Mouse (Mus musculus): ENCODE measurements around the gene Ccnh. TPM values are rescaled to one million over a fixed set of nuclear protein-coding genes. Genes with fewer than 3 reads are reported as not detected.
"Not testable (repeated sequence)": the region's sequence is repeated elsewhere in the genome, so short reads cannot be mapped to it uniquely, and the experiment has no call there.

Gene Ccnh
- total RNA-seq (2021), result 10 to 100 TPM; 25.3 to 28.0 TPM
- long read RNA-seq, experiment 1, transcript Ccnh-201 (9 exons, 2,045 nt), result major isoform, 56 of 58 reads
- long read RNA-seq, experiment 1, partial matches to known transcripts, result 0 of 58 reads
- long read RNA-seq, experiment 1, other reads (novel, unspliced or antisense), result 1 of 58 reads
- long read RNA-seq, experiment 2, transcript Ccnh-201 (9 exons, 2,045 nt), result major isoform, 40 of 49 reads
- long read RNA-seq, experiment 2, partial matches to known transcripts, result 1 of 49 reads
- long read RNA-seq, experiment 2, other reads (novel, unspliced or antisense), result 5 of 49 reads

- peak; percentile 91 to 96 for DNase-seq
- intact Hi-C loops (cut with DNase I), result loop anchor here (5.0 kb wide), 1 partner anchor 98 kb away; the partner anchor contains the start of gene Rasa1
Observed at GRCm38 (mm10) chr13:85188903-85189643, at the start of gene Ccnh. Ccnh (plus strand) TSS chr13:85189408.

- intact Hi-C loops (cut with DNase I); DNase-seq: not testable (repeated sequence)
Observed at GRCm38 (mm10) chr13:85143361-85143760, 45.8 kb upstream of the Ccnh start.

DNA sequence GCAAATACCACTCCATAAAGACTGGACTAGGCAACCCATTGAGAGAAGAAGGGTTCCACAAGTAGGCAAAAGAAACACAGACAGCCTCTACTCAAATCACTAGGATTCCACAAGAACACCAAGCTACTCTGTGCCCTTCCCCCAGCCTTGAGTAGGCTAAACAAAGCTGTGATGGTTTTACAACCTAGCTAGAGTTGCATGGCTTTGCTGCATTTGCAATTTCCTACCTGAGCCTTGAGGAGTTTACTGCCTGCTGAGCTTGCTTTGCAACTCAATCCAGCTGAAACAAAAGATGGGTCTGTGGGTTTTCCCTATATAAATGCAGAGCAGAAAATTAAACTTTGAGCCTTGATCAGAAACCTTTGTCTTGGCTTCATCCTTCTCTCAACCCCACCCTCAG, 42.7 kb upstream of the Ccnh start:
- intact Hi-C loops (cut with DNase I), result no loop called here
- no peak for DNase-seq

GRCm38 (mm10) chr13:85154746-85155145, 34.5 kb upstream of the Ccnh start:
- intact Hi-C loops (cut with DNase I), result no loop called here
- no peak for DNase-seq

DNA sequence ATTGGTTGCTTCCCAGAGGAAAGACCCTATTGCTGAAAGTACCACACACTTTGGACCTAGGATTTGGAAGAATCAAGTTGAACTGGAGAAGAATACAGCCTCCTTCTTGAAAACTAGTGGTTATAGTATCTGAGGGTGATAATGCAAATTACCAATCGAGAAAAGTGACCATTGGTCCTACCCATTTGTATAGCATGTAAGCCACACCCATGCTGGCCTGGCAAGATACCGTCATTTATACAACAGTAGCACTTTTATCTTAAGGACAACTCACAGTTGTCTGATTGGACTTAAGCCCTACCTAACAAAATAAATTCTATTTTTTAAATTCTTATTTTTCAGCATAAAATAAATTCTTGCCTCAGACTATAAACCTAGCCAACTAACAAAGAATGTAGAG, 29.2 kb upstream of the Ccnh start:
- intact Hi-C loops (cut with DNase I), result no loop called here
- no peak for DNase-seq

DNA sequence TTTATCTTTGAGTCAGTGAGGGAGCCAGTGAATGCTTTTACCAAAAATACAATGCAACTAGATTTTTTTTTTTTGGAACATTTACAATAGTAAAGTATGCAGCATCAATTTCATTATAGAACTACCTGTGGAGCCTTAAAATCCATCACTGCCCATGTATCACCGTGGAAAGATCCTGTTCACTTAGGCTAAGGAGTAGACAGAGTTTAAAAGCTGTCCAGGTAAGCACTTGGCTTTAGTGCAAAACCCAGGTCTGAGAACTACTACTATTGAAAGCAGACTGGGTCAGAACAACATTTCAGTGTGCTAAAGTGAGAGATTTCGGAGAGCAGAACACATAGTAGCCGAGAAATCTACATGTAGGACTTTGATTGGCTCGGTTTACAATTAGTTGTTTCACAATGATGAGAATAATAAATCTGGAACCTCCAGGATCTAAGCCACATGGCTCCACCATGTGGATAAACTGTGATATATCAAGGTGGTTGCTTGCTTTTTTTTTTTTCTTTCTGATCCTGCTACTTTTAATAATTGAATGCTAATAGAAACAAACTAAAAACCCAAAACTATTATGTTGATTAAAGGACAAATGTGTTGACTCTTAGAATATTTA, 24.6 kb upstream of the Ccnh start:
- intact Hi-C loops (cut with DNase I), result loop anchor here (5.0 kb wide), 1 partner anchor 1452 kb away; no protein-coding TSS in a partner anchor
- DNase-seq, result no peak

DNA sequence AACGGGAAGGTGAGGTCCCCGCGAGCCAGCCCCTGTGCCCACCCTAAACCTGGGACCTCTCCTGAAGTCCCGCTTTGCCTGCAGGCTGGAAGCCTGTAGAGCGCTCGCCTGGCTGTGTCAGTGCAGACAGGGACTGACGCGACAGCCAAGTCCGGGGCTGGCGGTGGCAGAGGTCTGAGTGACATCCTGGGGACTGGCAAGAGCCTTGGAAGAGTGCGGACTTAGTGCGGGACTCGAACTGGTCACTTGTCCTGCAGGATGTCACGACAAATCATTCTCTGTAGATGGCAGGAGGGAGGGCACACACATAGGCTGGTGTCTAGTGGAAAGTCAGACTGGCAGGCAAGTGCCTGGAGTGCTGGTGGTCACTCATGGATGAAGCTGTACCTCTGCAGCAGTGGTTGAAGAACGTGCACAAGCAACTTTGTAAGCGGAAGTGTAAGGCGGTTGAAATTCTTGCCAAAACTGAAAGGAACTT, 475 bp downstream of the Ccnh start:
- DNase-seq, result no peak
- intact Hi-C loops (cut with DNase I), result loop anchor here (5.0 kb wide), 1 partner anchor 98 kb away; the partner anchor contains the start of gene Rasa1

DNA sequence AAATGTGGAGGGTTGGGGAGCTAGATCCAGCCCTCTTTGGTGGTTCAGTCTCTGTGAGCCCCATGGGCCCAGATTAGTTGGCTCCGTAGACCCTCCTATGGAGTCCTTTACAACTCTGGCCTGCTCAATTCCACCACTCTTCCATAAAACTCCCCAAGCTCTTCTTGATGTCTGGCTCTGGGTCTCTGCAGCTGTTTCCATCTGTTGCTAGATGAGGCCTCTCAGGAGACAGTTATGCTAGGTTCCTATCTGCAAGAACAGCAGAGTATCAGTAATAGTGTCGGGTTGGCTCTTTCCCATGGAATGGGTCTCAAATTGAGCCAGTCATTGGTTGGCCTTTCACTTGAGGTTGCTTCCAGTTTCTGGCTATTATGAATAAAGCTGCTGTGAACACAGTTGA, 2.0 kb downstream of the Ccnh start:
- intact Hi-C loops (cut with DNase I), result no loop called here
- no peak for DNase-seq

DNA sequence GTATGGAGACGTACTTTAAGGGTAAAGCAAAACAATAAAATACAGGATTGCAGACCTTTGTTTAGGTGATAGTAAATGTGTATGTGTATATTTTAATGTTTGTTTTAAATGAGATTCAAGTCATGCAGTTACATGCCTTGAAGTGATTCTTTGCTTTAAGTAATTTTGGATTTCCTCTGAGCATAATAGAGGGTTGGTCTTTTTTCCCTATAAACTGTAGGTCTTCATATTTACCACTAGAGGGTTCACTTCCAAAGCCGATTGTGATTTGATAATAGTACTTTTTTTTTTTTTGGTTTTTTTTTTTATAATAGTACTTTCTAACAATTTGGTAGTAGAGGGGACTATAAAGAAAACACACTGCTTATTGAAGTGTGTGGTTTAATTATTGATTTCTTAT, 18.3 kb downstream of the Ccnh start:
- intact Hi-C loops (cut with DNase I), result loop anchor here (5.0 kb wide), 1 partner anchor 80 kb away; the partner anchor contains the start of gene Rasa1

DNA sequence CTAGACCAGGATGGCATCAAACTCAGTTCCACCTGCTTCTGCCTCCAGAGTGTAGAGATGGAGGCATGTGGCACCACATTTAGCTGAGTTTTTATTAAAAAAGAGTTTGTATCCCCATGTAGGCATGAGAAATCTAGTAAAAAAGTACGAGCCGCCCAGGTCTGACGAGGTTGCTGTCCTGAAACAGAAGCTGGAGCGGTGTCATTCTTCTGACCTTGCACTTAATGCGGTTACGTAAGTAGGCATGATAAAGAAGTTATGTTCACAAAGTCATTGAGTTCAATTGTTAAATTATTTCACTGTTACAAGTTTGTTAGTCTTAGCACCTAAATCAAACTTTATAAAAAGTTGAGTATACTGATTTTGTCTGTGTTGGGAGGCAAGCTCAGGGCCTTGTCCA, 19.4 kb downstream of the Ccnh start:
- no peak for DNase-seq
- intact Hi-C loops (cut with DNase I), result loop anchor here (5.0 kb wide), 1 partner anchor 79 kb away; the partner anchor contains the start of gene Rasa1

More for the DNA sequence above, 18.3 kb downstream of the Ccnh start:
- DNase-seq, result no peak

DNA sequence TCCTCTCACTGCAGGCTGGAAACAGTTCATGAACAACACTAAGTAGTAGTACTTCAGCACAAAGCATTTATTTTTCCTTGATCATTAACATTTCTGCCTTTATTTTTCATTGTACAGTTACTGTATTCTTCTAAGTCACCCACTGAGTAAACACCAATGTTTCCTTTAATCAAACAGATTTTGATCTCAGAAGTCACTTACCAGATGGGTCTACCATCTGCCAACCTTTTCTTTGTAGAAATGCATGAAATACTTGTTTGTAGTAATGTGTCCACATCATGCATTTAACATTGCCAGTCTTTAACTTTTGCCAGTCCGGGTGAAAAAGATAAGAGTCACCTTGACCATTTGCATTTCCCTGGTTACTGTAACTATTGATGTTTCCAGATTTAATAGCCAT, 21.1 kb downstream of the Ccnh start:
- intact Hi-C loops (cut with DNase I), result no loop called here
- no peak for DNase-seq

DNA sequence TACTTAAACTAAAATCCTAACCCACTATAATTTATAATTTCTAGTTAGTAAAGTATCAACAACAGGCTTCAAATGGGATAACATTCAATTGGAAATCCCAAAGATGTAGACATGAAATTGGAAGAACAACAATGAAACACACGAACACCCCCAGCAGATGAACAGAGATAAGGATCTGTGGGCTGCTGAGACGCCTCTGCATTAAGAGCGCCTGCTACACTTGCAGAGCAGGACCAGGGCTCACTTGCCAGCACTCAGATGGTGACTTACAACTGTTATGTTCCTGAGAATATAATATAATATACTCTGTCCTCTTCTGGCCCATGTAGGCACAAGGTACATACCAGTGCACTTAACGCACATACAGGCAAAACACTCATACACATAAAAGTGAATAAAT, 29.4 kb downstream of the Ccnh start:
- intact Hi-C loops (cut with DNase I), result no loop called here
- DNase-seq, result no peak

DNA sequence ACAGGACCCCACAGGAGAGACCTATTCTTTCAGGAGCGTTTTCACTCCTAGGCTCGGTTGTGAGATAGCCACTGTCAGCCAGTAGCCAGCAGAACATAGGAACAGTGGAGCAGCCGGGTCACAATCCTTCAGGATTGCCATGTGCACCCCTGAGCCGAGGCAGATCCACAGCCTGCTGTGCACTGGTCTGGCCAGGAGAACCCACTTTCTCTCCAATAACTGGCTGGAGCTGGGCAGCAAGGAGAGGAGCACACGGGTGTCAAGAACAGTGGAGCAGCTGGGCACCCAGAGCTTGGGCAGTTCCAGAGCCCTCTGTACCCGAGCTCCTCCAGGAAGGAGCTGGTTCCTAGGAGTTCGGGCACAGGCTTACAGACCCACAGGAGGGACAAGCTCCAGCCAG, 49.6 kb downstream of the Ccnh start:
- no peak for DNase-seq
- intact Hi-C loops (cut with DNase I), result no loop called here

Other genes with a start within 250 kb of the Ccnh start
- 10 to 100 TPM; 35.4 to 35.8 TPM for gene Rasa1, start 99.7 kb downstream of the Ccnh start, total RNA-seq (2021)

Data from heart, postnatal 14 days (tissue).